Mouse (Mus musculus) gastrocnemius, adult 2 months (tissue): ENCODE results near the gene Sstr2. TPM values are rescaled to one million over a fixed set of nuclear protein-coding genes. Genes with fewer than 3 reads are reported as not detected.
A peak's percentile ranks its signal among the peaks of the same experiment; 100 is the strongest.

Source experiments
- DNase-seq: peaks from one replicate; pipeline ENCODE4 v3.0.0; 2022
- H3K27ac ChIP-seq: fragments of 200-600 bp; 2 replicates; pipeline ENCODE4 v1.8.1; 2022; ENCODE audit warnings: mild to moderate bottlenecking
- H3K4me3 ChIP-seq: fragments of 200-600 bp; 2 replicates; pipeline ENCODE4 v1.8.1; 2022; ENCODE audit warnings: mild to moderate bottlenecking, moderate library complexity
- CTCF ChIP-seq: fragments of 200-600 bp; IDR thresholded peaks from 2 replicates; pipeline ENCODE4 v1.8.1; 2022; ENCODE audit warnings: antibody characterized with exemption, mild to moderate bottlenecking, moderate library complexity
- intact Hi-C: fragments of 180-260 bp; cut with DNase I; formaldehyde crosslinking; loops from one replicate; pipeline ENCODE4 v1.15.1; 2025
- total RNA-seq, 2 experiments: library from RNA; stranded (reverse); gene quantifications; 2 replicates each; pipeline ENCODE4 v1.2.3; 2021

The Sstr2 gene
- total RNA-seq, 2 experiments from 2014 or later: not detected

- no peak for DNase-seq
- TF ChIP-seq CTCF: no peak
- Histone ChIP-seq H3K27ac (peak overlapping the region; percentile 57), H3K4me3 (no peak overlapping the region)
- intact Hi-C loops: no loop called here
These were observed 48.6 kb downstream of the Sstr2 start for GRCm38 (mm10) chr11:113667704-113668103.

- H3K4me3 ChIP-seq: no peak overlapping the region
- no peak for TF ChIP-seq CTCF
- intact Hi-C loops: no loop called here
- DNase-seq: no peak
- H3K27ac ChIP-seq: no peak overlapping the region
These were observed 49.7 kb downstream of the Sstr2 start for GRCm38 (mm10) chr11:113668857-113669256.

- intact Hi-C loops: no loop called here
- Histone ChIP-seq H3K4me3 (no peak overlapping the region), H3K27ac (no peak overlapping the region)
- no peak for TF ChIP-seq CTCF
- DNase-seq: no peak
These were observed 50.6 kb downstream of the Sstr2 start for GRCm38 (mm10) chr11:113669711-113670110.

- H3K4me3 ChIP-seq: peak overlapping the region; percentile 38
These were observed 54.5 kb downstream of the Sstr2 start for GRCm38 (mm10) chr11:113673614-113674013.

GRCm38 (mm10) chr11:113674595-113674994 lies 55.5 kb downstream of the Sstr2 start:
- H3K27ac ChIP-seq: peak overlapping the region; percentile 78
- intact Hi-C loops: no loop called here
- no peak overlapping the region for H3K4me3 ChIP-seq
- DNase-seq: peak; percentile 28
- no peak for TF ChIP-seq CTCF

More at GRCm38 (mm10) chr11:113673614-113674013, 54.5 kb downstream of the Sstr2 start:
- intact Hi-C loops: no loop called here
- no peak for DNase-seq
- peak overlapping the region; percentile 78 for H3K27ac ChIP-seq
- TF ChIP-seq CTCF: no peak

Other genes with a start within 250 kb of the Sstr2 start
- 10 to 100 TPM; 18.5 to 19.1 TPM for gene Cog1, start 29.8 kb downstream of the Sstr2 start, total RNA-seq
- 1 to 10 TPM; 1.8 to 3.0 TPM for gene Slc39a11, start 30.7 kb downstream of the Sstr2 start, total RNA-seq
- gene Fam104a, start 64.8 kb downstream of the Sstr2 start, total RNA-seq: 10 to 100 TPM; 29.0 to 33.0 TPM
- 1 to 10 TPM; 4.5 to 6.3 TPM for gene D11Wsu47e, start 65.1 kb downstream of the Sstr2 start, total RNA-seq
- gene Cpsf4l, start 90.7 kb downstream of the Sstr2 start, total RNA-seq: not detected
- gene Cdc42ep4, start 132.5 kb downstream of the Sstr2 start, total RNA-seq: 1 to 10 TPM; 5.2 to 9.1 TPM